Mouse (Mus musculus): ENCODE results near the gene Il25. TPM values are rescaled to one million over a fixed set of nuclear protein-coding genes. Genes with fewer than 3 reads are reported as not detected.

Gene Il25
- polyA plus RNA-seq (2012; rRNA removed) = 0.13 and 0.17 TPM in 2 replicates

DNA sequence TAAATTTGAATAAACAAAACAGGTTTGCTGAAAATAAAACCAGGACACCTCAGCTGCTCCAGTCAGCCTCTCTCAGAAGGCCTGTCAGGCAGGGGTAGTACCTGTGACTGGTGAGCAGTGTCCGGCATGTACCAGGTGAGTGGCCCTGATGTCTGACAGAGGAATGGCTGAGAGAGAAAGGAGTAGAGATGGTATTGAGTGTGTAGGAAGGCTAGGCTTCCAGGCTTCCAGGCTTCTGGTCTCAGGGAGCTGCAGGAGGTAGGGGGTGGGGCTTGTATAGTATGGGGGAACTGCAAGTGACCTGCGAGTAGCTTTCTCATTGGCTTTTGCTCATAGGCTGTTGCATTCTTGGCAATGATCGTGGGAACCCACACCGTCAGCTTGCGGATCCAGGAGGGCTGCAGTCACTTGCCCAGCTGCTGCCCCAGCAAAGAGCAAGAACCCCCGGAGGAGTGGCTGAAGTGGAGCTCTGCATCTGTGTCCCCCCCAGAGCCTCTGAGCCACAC is at the start of gene Il25:
TSS of gene Il25 (plus strand) at position 51 of the 506 bp plus-strand sequence.
- no peaks in the 10 kb centered on the region for H3K4me1 ChIP-seq (ENCODE audit: control insufficient read depth, insufficient read depth, low read length)
- no peak within 1 kb of the TSS for H3K4me3 ChIP-seq (ENCODE audit: insufficient read depth, low read length)
- TF ChIP-seq POLR2A (IDR thresholded peaks at IDR 0.05; ENCODE audit: extremely low read depth, insufficient read depth, low read length) = no peak
- no peak for TF ChIP-seq CTCF (IDR thresholded peaks at IDR 0.05; ENCODE audit: extremely low read depth, insufficient read depth, low read length)

GRCm38 (mm10) chr14:54883154-54884021 is 49.1 kb upstream of the Il25 start, which contains the start of the genes Bcl2l2 and Gm20521:
TSS of gene Bcl2l2 (plus strand) at chr14:54883377.
TSS of gene Gm20521 (plus strand) at chr14:54883441.
- Histone ChIP-seq H3K4me3 (ENCODE audit: insufficient read depth, low read length) (peak within 1 kb of the TSS; percentile 94), H3K4me1 (ENCODE audit: control insufficient read depth, insufficient read depth, low read length) (peaks cover 8% of the 10 kb centered on the region), H3K27ac (ENCODE audit: insufficient read depth, low read length) (peak within 1 kb of the TSS; percentile 60)
- TF ChIP-seq POLR2A (IDR thresholded peaks at IDR 0.05; ENCODE audit: extremely low read depth, insufficient read depth, low read length) (peak; percentile 80; the same call in 1 of the 2 replicates), CTCF (IDR thresholded peaks at IDR 0.05; ENCODE audit: extremely low read depth, insufficient read depth, low read length) (no peak)

More for the DNA sequence above, at the start of gene Il25:
- no peak within 1 kb of the TSS for H3K27ac ChIP-seq (ENCODE audit: insufficient read depth, low read length)

- TF ChIP-seq POLR2A (IDR thresholded peaks at IDR 0.05; ENCODE audit: extremely low read depth, insufficient read depth, low read length) = no peak
- TF ChIP-seq CTCF (IDR thresholded peaks at IDR 0.05; ENCODE audit: extremely low read depth, insufficient read depth, low read length) = no peak
- H3K4me1 ChIP-seq (ENCODE audit: control insufficient read depth, insufficient read depth, low read length) = peaks cover 8% of the 10 kb centered on the region
- H3K4me3 ChIP-seq (ENCODE audit: insufficient read depth, low read length) = peak overlapping the region; percentile 94
- H3K27ac ChIP-seq (ENCODE audit: insufficient read depth, low read length) = peak overlapping the region; percentile 43; the same call in 1 of the 2 replicates
Observed at GRCm38 (mm10) chr14:54884022-54884712, 48.3 kb upstream of the Il25 start.

- TF ChIP-seq CTCF (IDR thresholded peaks at IDR 0.05; ENCODE audit: extremely low read depth, insufficient read depth, low read length) = no peak
- Histone ChIP-seq H3K4me3 (ENCODE audit: insufficient read depth, low read length) (no peak overlapping the region), H3K27ac (ENCODE audit: insufficient read depth, low read length) (no peak overlapping the region), H3K4me1 (ENCODE audit: control insufficient read depth, insufficient read depth, low read length) (peaks cover 8% of the 10 kb centered on the region)
Observed at GRCm38 (mm10) chr14:54885309-54885708, 47.2 kb upstream of the Il25 start.

DNA sequence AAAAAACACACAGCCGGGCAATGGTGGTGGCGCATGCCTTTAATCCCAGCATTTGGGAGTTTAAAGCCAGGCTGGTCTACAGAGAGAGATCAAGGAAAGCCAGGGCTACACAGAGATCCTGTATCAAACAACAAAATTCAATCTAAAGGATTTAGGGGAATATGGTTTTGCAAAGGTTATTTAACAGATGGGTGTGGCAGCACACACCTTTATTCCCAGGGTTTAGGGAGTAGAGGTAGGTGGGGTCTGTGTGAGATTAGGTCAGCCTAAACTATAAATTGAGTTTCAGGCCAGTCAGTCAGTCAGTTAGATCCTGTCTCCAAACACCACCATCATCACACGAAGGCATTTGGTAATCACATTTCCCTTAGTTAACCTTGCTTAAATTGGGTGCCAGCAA is 40.3 kb upstream of the Il25 start, which contains the start of gene Pabpn1:
TSS of gene Pabpn1 (plus strand) at position 301 of the 400 bp plus-strand sequence.
- H3K27ac ChIP-seq (ENCODE audit: insufficient read depth, low read length) = no peak within 1 kb of the TSS
- no peaks in the 10 kb centered on the region for H3K4me1 ChIP-seq (ENCODE audit: control insufficient read depth, insufficient read depth, low read length)
- peak within 1 kb of the TSS; percentile 20; the same call in 1 of the 2 replicates for H3K4me3 ChIP-seq (ENCODE audit: insufficient read depth, low read length)
- TF ChIP-seq CTCF (IDR thresholded peaks at IDR 0.05; ENCODE audit: extremely low read depth, insufficient read depth, low read length) = no peak
- TF ChIP-seq POLR2A (IDR thresholded peaks at IDR 0.05; ENCODE audit: extremely low read depth, insufficient read depth, low read length) = no peak

DNA sequence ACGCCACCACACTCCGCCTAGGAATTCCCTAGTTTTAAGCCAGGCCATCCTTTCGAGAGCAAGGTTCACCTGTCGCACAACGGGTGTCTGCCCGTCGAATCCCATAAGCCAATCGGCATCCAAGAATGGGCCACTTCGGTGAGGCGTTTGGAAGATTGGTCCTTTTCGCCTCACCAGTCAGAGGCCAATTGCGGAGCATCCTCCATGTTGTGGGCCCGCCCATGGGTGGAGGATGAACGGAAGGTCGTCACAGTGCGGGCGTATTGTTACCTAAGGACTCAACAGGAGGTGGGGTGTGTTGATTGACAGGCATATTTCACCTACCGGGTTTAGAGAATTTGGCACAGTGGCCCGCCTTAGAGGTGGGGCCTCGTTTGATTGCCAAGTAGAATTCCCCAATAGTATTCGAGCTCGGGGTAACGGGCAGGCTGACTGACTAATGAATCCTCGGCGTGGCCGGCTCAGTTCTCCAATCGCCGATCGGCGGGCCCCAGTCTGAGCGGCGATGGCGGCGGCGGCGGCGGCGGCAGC is 38.8 kb upstream of the Il25 start:
- TF ChIP-seq POLR2A (IDR thresholded peaks at IDR 0.05; ENCODE audit: extremely low read depth, insufficient read depth, low read length) (peak; percentile 94), CTCF (IDR thresholded peaks at IDR 0.05; ENCODE audit: extremely low read depth, insufficient read depth, low read length) (no peak)
- no peak overlapping the region for H3K27ac ChIP-seq (ENCODE audit: insufficient read depth, low read length)
- H3K4me1 ChIP-seq (ENCODE audit: control insufficient read depth, insufficient read depth, low read length) = no peaks in the 10 kb centered on the region
- H3K4me3 ChIP-seq (ENCODE audit: insufficient read depth, low read length) = peak overlapping the region; percentile 20

DNA sequence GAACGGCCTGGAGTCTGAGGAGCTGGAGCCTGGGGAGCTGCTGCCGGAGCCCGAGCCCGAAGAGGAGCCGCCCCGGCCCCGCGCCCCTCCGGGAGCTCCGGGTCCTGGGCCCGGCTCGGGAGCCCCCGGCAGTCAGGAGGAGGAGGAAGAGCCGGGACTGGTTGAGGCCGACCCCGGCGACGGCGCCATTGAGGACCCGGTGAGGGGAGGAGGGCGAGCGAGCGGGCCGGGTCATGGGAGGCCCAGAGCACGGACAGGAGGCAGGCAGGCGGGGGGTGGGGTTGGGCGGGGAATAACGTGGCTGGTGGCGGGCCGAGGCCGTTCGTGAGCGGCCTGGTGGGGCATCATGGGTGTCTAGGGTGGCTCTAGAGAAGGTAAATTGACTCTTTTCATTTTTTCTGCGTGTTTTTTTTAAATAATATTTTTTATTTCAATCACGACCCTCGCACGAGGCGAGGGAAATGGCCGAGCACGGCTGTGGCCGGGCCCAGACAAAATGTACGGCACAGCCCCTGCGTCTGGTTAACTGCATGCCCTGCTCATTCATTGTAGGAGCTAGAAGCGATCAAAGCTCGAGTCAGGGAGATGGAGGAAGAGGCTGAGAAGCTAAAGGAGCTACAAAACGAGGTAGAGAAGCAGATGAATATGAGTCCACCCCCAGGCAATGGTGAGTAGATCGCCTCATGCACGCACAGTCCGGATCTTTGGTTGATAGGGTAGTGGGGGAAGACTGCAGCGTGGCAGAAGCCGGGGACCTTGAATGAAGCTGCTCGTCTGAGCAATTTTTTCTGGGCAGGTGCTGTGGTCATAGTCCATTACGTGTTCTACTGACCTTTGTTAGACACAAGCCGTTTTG is 38.0 kb upstream of the Il25 start:
- Histone ChIP-seq H3K4me1 (ENCODE audit: control insufficient read depth, insufficient read depth, low read length) (no peaks in the 10 kb centered on the region), H3K4me3 (ENCODE audit: insufficient read depth, low read length) (peak overlapping the region; percentile 89), H3K27ac (ENCODE audit: insufficient read depth, low read length) (no peak overlapping the region)
- TF ChIP-seq CTCF (IDR thresholded peaks at IDR 0.05; ENCODE audit: extremely low read depth, insufficient read depth, low read length) (no peak), POLR2A (IDR thresholded peaks at IDR 0.05; ENCODE audit: extremely low read depth, insufficient read depth, low read length) (no peak)

GRCm38 (mm10) chr14:54897445-54897844 is 35.0 kb upstream of the Il25 start:
- no peak for TF ChIP-seq POLR2A (IDR thresholded peaks at IDR 0.05; ENCODE audit: extremely low read depth, insufficient read depth, low read length)
- TF ChIP-seq CTCF (IDR thresholded peaks at IDR 0.05; ENCODE audit: extremely low read depth, insufficient read depth, low read length) = no peak
- H3K27ac ChIP-seq (ENCODE audit: insufficient read depth, low read length) = no peak overlapping the region
- H3K4me3 ChIP-seq (ENCODE audit: insufficient read depth, low read length) = no peak overlapping the region
- H3K4me1 ChIP-seq (ENCODE audit: control insufficient read depth, insufficient read depth, low read length) = no peaks in the 10 kb centered on the region

Data from cortical plate, adult 2 months (tissue).